Comparison of ENCODE assay signal across 8 mouse cellular contexts in the genomic region with DNA sequence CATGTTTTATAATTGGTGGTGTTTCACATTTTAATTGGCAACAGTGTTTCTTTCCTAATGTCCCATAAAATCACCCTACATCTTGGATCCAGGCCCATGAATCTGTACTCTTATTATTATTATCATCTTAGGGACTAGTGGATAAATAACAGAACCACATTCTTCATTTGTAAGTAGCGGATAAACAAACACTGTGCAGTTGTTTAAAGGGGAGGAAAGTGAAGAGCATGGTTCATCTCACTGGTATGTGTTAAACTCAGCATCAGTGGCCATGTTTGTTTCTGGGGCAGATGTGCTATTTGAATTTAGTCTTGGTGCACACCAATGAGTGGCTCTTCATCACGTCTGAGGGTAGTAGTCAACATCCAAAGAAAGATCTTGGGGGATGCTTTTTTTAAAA.
"Had no signal": no experiment of that assay in that cellular context is flagged by ENCODE, and none has a peak within 500 bp of the region (broad histone marks: within the 10 kb centered on the region; RNA-seq: fewer than 3 reads in every experiment).

No protein-coding gene starts in this region.

- H3K27me3 ChIP-seq: hindbrain, embryonic 15.5 days; limb, embryonic 15.5 days; midbrain, embryonic 12.5 days had no signal

- H3K27ac ChIP-seq: hindbrain, embryonic 15.5 days; limb, embryonic 15.5 days; liver, embryonic 14.5 days; midbrain, embryonic 12.5 days had no signal

- H3K4me2 ChIP-seq: hindbrain, embryonic 15.5 days; limb, embryonic 15.5 days; midbrain, embryonic 12.5 days had no signal

- DNase-seq: right cerebral cortex, postnatal 25 days; thymus, adult 18-20 months; thymus, postnatal 14 days had no signal

- H3K9ac ChIP-seq: hindbrain, embryonic 15.5 days; limb, embryonic 15.5 days; liver, embryonic 14.5 days; midbrain, embryonic 12.5 days had no signal

- H3K36me3 ChIP-seq: hindbrain, embryonic 15.5 days; limb, embryonic 15.5 days; midbrain, embryonic 12.5 days had no signal

- ATAC-seq: midbrain, embryonic 16.5 days had no signal

- H3K4me3 ChIP-seq: hindbrain, embryonic 15.5 days; limb, embryonic 15.5 days; midbrain, embryonic 12.5 days had no signal

- H3K4me1 ChIP-seq: hindbrain, embryonic 15.5 days; midbrain, embryonic 12.5 days had no signal

- H3K9me3 ChIP-seq: hindbrain, embryonic 15.5 days; limb, embryonic 15.5 days; midbrain, embryonic 12.5 days had no signal
